Mouse (Mus musculus) thymus, adult 2 months (tissue): ENCODE measurements around the gene Cd200.

Experiments
- CTCF ChIP-seq: fragments of 200-500 bp; IDR thresholded peaks from 2 replicates; pipeline ENCODE4 v1.5.1; 2012; ENCODE audit warnings: mild to moderate bottlenecking, control low read depth, low read length, moderate library complexity, borderline replicate concordance; ENCODE audit not compliant: control insufficient read depth, poor library complexity, insufficient read depth; ENCODE audit errors: extremely low read depth
- POLR2A ChIP-seq: fragments of 200-500 bp; IDR thresholded peaks from 2 replicates; pipeline ENCODE4 v1.6.1; 2012; ENCODE audit warnings: mild to moderate bottlenecking, low read length, control low read depth, moderate library complexity; ENCODE audit not compliant: control insufficient read depth, poor library complexity, insufficient read depth; ENCODE audit errors: extremely low read depth

GRCm38 (mm10) chr16:45399947-45400555, 8.8 kb downstream of the Cd200 start:
- TF ChIP-seq CTCF: no peak
- TF ChIP-seq POLR2A: no peak
